Mouse (Mus musculus) MN1 (cell line): Measurements from ENCODE around the gene Arhgap9.

Source experiments
- DNase-seq: peaks from one replicate; pipeline ENCODE4 v3.0.0-alpha.2; 2016; ENCODE audit warnings: low spot score

Gene Arhgap9

GRCm38 (mm10) chr10:127321621-127322020 lies at the start of gene Arhgap9:
Gene Arhgap9, plus strand, starts transcription at chr10:127321964.
- no peak for DNase-seq

GRCm38 (mm10) chr10:127272371-127272770 lies 49.4 kb upstream of the Arhgap9 start:
- DNase-seq: no peak

- DNase-seq: no peak
Measured at GRCm38 (mm10) chr10:127274261-127275022, 47.3 kb upstream of the Arhgap9 start.

- DNase-seq: no peak
Measured at GRCm38 (mm10) chr10:127279730-127280129, 42.0 kb upstream of the Arhgap9 start.

GRCm38 (mm10) chr10:127281316-127281715 lies 40.4 kb upstream of the Arhgap9 start:
- DNase-seq: no peak

GRCm38 (mm10) chr10:127282620-127283215 lies 39.0 kb upstream of the Arhgap9 start:
- DNase-seq: no peak

GRCm38 (mm10) chr10:127284105-127284622 lies 37.6 kb upstream of the Arhgap9 start:
- DNase-seq: no peak

- no peak for DNase-seq
Measured at GRCm38 (mm10) chr10:127284724-127285500, 36.9 kb upstream of the Arhgap9 start.

- DNase-seq: no peak
Measured at GRCm38 (mm10) chr10:127285644-127286043, 36.1 kb upstream of the Arhgap9 start.

- DNase-seq: no peak
Measured at GRCm38 (mm10) chr10:127286194-127286593, 35.6 kb upstream of the Arhgap9 start.

GRCm38 (mm10) chr10:127286730-127287129 lies 35.0 kb upstream of the Arhgap9 start:
- no peak for DNase-seq

GRCm38 (mm10) chr10:127287271-127287935 lies 34.4 kb upstream of the Arhgap9 start:
- DNase-seq: peak; percentile 63

- DNase-seq: no peak
Measured at GRCm38 (mm10) chr10:127287936-127288293, 33.8 kb upstream of the Arhgap9 start.

- DNase-seq: peak; percentile 78
Measured at GRCm38 (mm10) chr10:127288328-127288799, 33.4 kb upstream of the Arhgap9 start.

GRCm38 (mm10) chr10:127288800-127289572 lies 32.8 kb upstream of the Arhgap9 start, which contains the start of gene Mbd6:
Gene Mbd6, minus strand, starts transcription at chr10:127289018.
- peak; percentile 97 for DNase-seq

- DNase-seq: peak; percentile 84
Measured at GRCm38 (mm10) chr10:127289573-127290191, 32.1 kb upstream of the Arhgap9 start.

- DNase-seq: peak; percentile 100
Measured at GRCm38 (mm10) chr10:127290307-127290929, 31.3 kb upstream of the Arhgap9 start.

- DNase-seq: peak; percentile 94
Measured at GRCm38 (mm10) chr10:127290930-127291880, 30.6 kb upstream of the Arhgap9 start.
